Comparison of ENCODE assay signal across 8 mouse cellular contexts in the genomic region with DNA sequence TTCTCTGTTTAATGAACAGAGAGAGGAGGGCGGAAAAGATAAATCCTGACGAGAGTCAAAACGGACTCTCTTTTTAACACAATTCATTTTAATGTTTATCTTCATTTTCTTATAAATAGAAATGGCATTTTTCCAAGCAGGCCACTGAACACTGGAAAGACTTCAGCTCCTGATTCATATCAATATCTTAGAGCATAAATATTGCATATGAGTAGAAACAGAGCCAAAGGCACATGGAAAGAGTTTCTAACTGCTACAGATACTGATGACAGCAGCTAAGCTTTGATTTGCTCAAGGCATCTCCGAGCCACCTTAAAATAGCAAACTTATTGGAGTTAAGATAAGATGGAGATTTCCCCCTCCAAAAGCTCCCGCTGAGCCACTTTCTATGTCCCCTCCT. TPM values are rescaled to one million over a fixed set of nuclear protein-coding genes. Genes with fewer than 3 reads are reported as not detected.
DNase-seq lines count a peak whose midpoint lies in the region; ATAC-seq and TF ChIP-seq lines count a peak whose summit lies in the region.

No protein-coding gene starts in this region.

- H3K4me3 ChIP-seq in lung, postnatal 0 days (ENCODE audit: low read depth, low read length) = peak overlapping the region; percentile 57
- peak overlapping the region; percentile 46 for H3K4me3 ChIP-seq in forebrain, embryonic 15.5 days
- peak overlapping the region; percentile 44 for H3K4me3 ChIP-seq in liver, embryonic 11.5 days (ENCODE audit: low read depth, low read length)
- peak overlapping the region; percentile 44 for H3K4me3 ChIP-seq in stomach, embryonic 14.5 days (ENCODE audit: low read depth, low read length)

- peak overlapping the region; percentile 29 for H3K9ac ChIP-seq in lung, postnatal 0 days (replicated peaks; ENCODE audit: low read depth)
- peak overlapping the region; percentile 40 for H3K9ac ChIP-seq in forebrain, embryonic 15.5 days (replicated peaks)
- no peak overlapping the region for H3K9ac ChIP-seq in liver, embryonic 11.5 days (ENCODE audit: low read depth, low read length)
- H3K9ac ChIP-seq in stomach, embryonic 14.5 days (replicated peaks; ENCODE audit: low read depth, low read length) = 0 out of 2 replicates have a peak overlapping the region, but pooled peaks have one; percentile 19

- DNase-seq in lung, postnatal 0 days (ENCODE audit: low spot score) = peak; percentile 26
- DNase-seq in lung, postnatal 10 days = no peak
- DNase-seq in liver, embryonic 11.5 days (ENCODE audit: low spot score) = no peak
- no peak for DNase-seq in adrenal gland, adult 8-10 months
- DNase-seq in thymus, postnatal 4 days = no peak
- no peak for DNase-seq in adrenal gland, postnatal 36 days

- no peaks in the 10 kb centered on the region for H3K4me1 ChIP-seq in lung, postnatal 0 days (ENCODE audit: insufficient read depth, low read depth, low read length)
- peaks cover 24% of the 10 kb centered on the region for H3K4me1 ChIP-seq in forebrain, embryonic 15.5 days
- no peaks in the 10 kb centered on the region for H3K4me1 ChIP-seq in liver, embryonic 11.5 days (replicated peaks; ENCODE audit: control insufficient read depth, insufficient read depth, low read length)
- H3K4me1 ChIP-seq in stomach, embryonic 14.5 days (ENCODE audit: control insufficient read depth, insufficient read depth, low read length) = peaks cover 5% of the 10 kb centered on the region

- no peak for TF ChIP-seq CTCF in lung, postnatal 0 days (IDR thresholded peaks at IDR 0.05)

- no peaks in the 10 kb centered on the region for H3K36me3 ChIP-seq in lung, postnatal 0 days (ENCODE audit: insufficient read depth, low read length)
- no peaks in the 10 kb centered on the region for H3K36me3 ChIP-seq in forebrain, embryonic 15.5 days
- H3K36me3 ChIP-seq in liver, embryonic 11.5 days (ENCODE audit: control insufficient read depth, insufficient read depth, low read length) = no peaks in the 10 kb centered on the region
- no peaks in the 10 kb centered on the region for H3K36me3 ChIP-seq in stomach, embryonic 14.5 days (ENCODE audit: control insufficient read depth, insufficient read depth, low read length)

- H3K27ac ChIP-seq in lung, postnatal 0 days (ENCODE audit: low read length) = peak overlapping the region; percentile 83
- peak overlapping the region; percentile 72; the same call in 1 of the 2 replicates for H3K27ac ChIP-seq in forebrain, embryonic 15.5 days (replicated peaks)
- H3K27ac ChIP-seq in liver, embryonic 11.5 days (ENCODE audit: low read depth, low read length) = no peak overlapping the region
- peak overlapping the region; percentile 50; the same call in 1 of the 2 replicates for H3K27ac ChIP-seq in stomach, embryonic 14.5 days (ENCODE audit: low read length)

- no peak for TF ChIP-seq EP300 in lung, postnatal 0 days (IDR thresholded peaks at IDR 0.05)

- WGBS in lung, postnatal 0 days = 0% methylated on average over 5 of the region's 5 CpGs
- 3% methylated on average over 5 of the region's 5 CpGs for WGBS in forebrain, embryonic 15.5 days
- WGBS in liver, embryonic 11.5 days = 17% methylated on average over 5 of the region's 5 CpGs
- 4% methylated on average over 5 of the region's 5 CpGs for WGBS in stomach, embryonic 14.5 days

- no peak for ATAC-seq in lung, postnatal 0 days
- peak; percentile 24; the same call in 1 of the 2 replicates for ATAC-seq in forebrain, embryonic 15.5 days (replicated peaks)
- no peak for ATAC-seq in liver, embryonic 11.5 days (replicated peaks; ENCODE audit: low FRiP score)
- ATAC-seq in stomach, embryonic 14.5 days (ENCODE audit: insufficient number of reproducible peaks, insufficient read depth, low FRiP score, low read depth) = peak; percentile 2; the same call in 1 of the 2 replicates

- peak overlapping the region; percentile 66 for H3K4me2 ChIP-seq in lung, postnatal 0 days (replicated peaks; ENCODE audit: low read depth, low read length)
- H3K4me2 ChIP-seq in forebrain, embryonic 15.5 days (replicated peaks) = peak overlapping the region; percentile 73
- H3K4me2 ChIP-seq in liver, embryonic 11.5 days = peak overlapping the region; percentile 54
- H3K4me2 ChIP-seq in stomach, embryonic 14.5 days (replicated peaks; ENCODE audit: low read depth, low read length) = peak overlapping the region; percentile 44

- H3K27me3 ChIP-seq in lung, postnatal 0 days (replicated peaks; ENCODE audit: insufficient read depth, low read length) = no peaks in the 10 kb centered on the region
- no peaks in the 10 kb centered on the region for H3K27me3 ChIP-seq in forebrain, embryonic 15.5 days
- no peaks in the 10 kb centered on the region for H3K27me3 ChIP-seq in liver, embryonic 11.5 days (replicated peaks; ENCODE audit: control insufficient read depth, insufficient read depth, low read length)
- H3K27me3 ChIP-seq in stomach, embryonic 14.5 days (ENCODE audit: control insufficient read depth, insufficient read depth, low read length) = no peaks in the 10 kb centered on the region

- no peaks in the 10 kb centered on the region for H3K9me3 ChIP-seq in lung, postnatal 0 days (ENCODE audit: low read length)
- H3K9me3 ChIP-seq in forebrain, embryonic 15.5 days = no peaks in the 10 kb centered on the region
- no peaks in the 10 kb centered on the region for H3K9me3 ChIP-seq in liver, embryonic 11.5 days (ENCODE audit: control insufficient read depth, low read length)
- no peaks in the 10 kb centered on the region for H3K9me3 ChIP-seq in stomach, embryonic 14.5 days (ENCODE audit: control insufficient read depth, low read depth, low read length)

RNA-seq across cellular contexts. Expression of a gene that starts 14.3 kb away (rescaled TPM):
- polyA plus RNA-seq in lung, postnatal 0 days (2015; fragmentation: Nextera tagmentation; extraction: Ambion mirVana) = 4.0 and 4.8 TPM in 2 replicates
- 7.2 and 7.9 TPM in 2 replicates for polyA plus RNA-seq in forebrain, embryonic 15.5 days (2015; fragmentation: Nextera tagmentation; extraction: Ambion mirVana)
- 3.2 and 3.4 TPM in 2 replicates for polyA plus RNA-seq in liver, embryonic 11.5 days (2014; fragmentation: Nextera tagmentation; extraction: Ambion mirVana)
- 5.9 and 6.1 TPM in 2 replicates for polyA plus RNA-seq in stomach, embryonic 14.5 days (2014; fragmentation: Nextera tagmentation; extraction: Ambion mirVana)
- total RNA-seq in adrenal gland, adult 8-10 months (2022) = 1 to 10 TPM; 3.6 to 6.3 (median 4.6) TPM
- total RNA-seq in adrenal gland, postnatal 36 days (2021) = 1 to 10 TPM; 7.6 to 8.3 TPM

Comparison
In these comparisons a context has a peak if more than half of its experiments do, and no peak if none do; other contexts are left out.
1. ATAC-seq: peak in forebrain, embryonic 15.5 days (single experiment) and stomach, embryonic 14.5 days (single experiment); none in lung, postnatal 0 days (single experiment) and liver, embryonic 11.5 days (single experiment).
2. Peak in every context shown above with its lines, with median percentiles within 50 percentile points of each other: H3K4me2 ChIP-seq and H3K4me3 ChIP-seq.